Mouse (Mus musculus) thymus, adult 2 months (tissue): Measurements from ENCODE around the gene Rassf8.

Source experiments
- CTCF ChIP-seq: fragments of 200-500 bp; IDR thresholded peaks from 2 replicates; pipeline ENCODE4 v1.5.1; 2012; ENCODE audit warnings: mild to moderate bottlenecking, control low read depth, low read length, moderate library complexity, borderline replicate concordance; ENCODE audit not compliant: control insufficient read depth, poor library complexity, insufficient read depth; ENCODE audit errors: extremely low read depth
- POLR2A ChIP-seq: fragments of 200-500 bp; IDR thresholded peaks from 2 replicates; pipeline ENCODE4 v1.6.1; 2012; ENCODE audit warnings: mild to moderate bottlenecking, low read length, control low read depth, moderate library complexity; ENCODE audit not compliant: control insufficient read depth, poor library complexity, insufficient read depth; ENCODE audit errors: extremely low read depth

GRCm38 (mm10) chr6:145711320-145711719 lies 35.2 kb upstream of the Rassf8 start:
- TF ChIP-seq POLR2A (no peak), CTCF (no peak)
